Mouse (Mus musculus) kidney, postnatal 14 days (tissue): Measurements from ENCODE around the gene Gm16440.
"Not testable (repeated sequence)": the region's sequence is repeated elsewhere in the genome, so short reads cannot be mapped to it uniquely, and the experiment has no call there.

ENCODE experiments used
- DNase-seq: peaks from one replicate; pipeline ENCODE4 v3.0.0; 2022; ENCODE audit warnings: mixed read lengths

Gene Gm16440

DNA sequence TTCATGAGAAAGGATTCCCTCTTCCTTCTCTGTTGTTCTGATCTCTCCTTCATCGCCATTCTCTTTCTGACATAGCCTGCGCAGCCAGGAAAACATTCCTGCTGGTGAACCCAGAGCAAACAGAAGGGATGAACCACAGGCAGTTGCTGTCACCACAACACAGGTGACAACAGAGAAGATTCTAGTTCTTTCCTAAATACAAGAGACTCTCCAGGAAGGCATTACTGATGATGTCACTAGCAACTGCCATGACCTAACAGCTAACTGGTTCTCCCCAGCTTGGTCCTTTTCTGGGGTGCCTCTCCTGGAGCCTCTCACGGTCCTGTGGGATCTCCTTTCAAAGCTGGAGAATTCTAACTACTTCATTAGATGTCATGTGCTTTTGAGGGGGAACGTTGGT is at the start of gene Gm16440:
TSS of gene Gm16440 (minus strand) at position 101 of the 400 bp plus-strand sequence.
- not testable (repeated sequence) for DNase-seq

DNA sequence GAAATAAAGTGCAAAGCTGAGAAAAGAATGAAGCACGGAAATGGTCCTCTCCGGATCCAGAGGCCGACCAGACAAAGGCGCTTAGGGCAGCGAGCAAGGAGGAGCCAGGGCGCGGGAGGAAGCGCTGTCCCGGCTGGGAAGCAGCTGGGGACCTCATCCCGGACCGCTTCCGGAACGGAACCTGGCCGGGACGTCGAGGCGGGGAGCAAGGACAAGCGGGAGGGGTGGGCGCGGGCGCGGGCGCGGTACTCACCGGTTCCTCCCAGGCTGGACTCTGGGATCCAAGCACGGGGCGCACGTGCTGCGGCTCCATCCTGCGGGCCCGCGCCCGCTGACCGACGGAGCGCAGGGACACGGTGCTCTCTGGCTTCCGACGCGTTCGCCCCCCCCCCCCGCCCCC is 36.6 kb upstream of the Gm16440 start:
- DNase-seq = peak; percentile 60

DNA sequence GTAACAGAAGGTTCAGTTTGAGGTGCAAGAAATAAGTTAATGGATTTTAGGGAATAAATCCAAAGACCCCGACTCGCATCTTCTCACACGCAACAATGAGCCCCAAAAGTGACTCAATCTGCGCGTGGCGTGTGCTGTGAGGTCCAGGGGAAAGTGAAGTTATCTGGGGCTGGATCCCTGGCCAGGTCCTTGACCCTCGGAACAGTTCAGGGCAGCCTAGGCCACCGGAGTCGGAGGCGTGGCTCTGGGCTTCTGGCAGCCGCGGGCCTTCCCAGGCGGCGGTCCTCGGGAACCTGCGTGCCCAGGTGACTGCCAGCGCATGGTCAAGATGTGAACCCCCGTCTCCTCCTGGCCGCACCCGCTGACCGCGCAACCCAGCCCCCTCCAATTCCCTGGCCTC is 36.2 kb upstream of the Gm16440 start:
- DNase-seq = peak; percentile 3

DNA sequence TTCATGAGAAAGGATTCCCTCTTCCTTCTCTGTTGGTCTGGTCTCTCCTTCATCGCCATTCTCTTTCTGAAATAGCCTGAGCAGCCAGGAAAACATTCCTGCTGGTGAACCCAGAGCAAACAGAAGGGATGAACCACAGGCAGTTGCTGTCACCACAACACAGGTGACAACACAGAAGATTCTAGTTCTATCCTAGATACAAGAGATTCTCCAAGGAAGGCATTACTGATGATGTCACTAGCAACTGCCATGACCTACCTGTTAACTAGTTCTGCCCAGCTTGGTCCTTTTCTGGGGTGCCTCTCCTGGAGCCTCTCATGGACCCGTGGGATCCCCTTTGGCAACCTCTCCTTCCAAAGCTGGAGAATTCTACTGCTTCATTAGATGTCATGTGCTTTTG is 22.3 kb upstream of the Gm16440 start, which contains the start of gene Gm3591:
TSS of gene Gm3591 (minus strand) at position 101 of the 400 bp plus-strand sequence.
- not testable (repeated sequence) for DNase-seq

DNA sequence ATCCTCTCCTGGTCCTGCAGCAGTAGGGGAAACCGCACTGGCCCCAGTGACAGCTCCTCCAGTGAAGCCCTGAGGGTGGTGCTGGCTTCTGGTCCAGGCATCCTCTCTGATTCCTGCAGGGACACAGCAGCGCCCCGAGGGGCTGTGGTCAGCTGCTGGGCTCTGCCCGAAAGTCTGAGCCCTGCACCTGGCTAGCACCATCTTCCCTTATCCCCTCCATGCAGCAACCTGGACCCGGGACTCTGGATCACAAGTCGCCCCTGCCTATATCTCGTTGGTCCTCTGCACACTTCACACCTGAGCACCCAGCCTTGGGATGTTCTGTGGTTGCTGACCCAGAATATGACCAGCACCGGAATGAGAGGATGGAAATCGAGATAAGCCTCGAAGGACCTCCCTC is 46.5 kb downstream of the Gm16440 start, which contains the start of gene Gm3618:
TSS of gene Gm3618 (minus strand) at position 101 of the 400 bp plus-strand sequence.
- DNase-seq = not testable (repeated sequence)
